Mouse (Mus musculus) hindbrain, embryonic 10.5 days (tissue): ENCODE results near the gene Chrm4. TPM values are rescaled to one million over a fixed set of nuclear protein-coding genes. Genes with fewer than 3 reads are reported as not detected.

Experiments
- DNase-seq: peaks from one replicate; pipeline ENCODE4 v3.0.0-alpha.2; 2017; ENCODE audit warnings: low spot score
- H3K27ac ChIP-seq: fragments of 300-500 bp; sonication (generic); 2 replicates; pipeline ENCODE4 v1.5.1; 2016; ENCODE audit warnings: mild to moderate bottlenecking, moderate library complexity
- H3K27me3 ChIP-seq: fragments of 300-500 bp; sonication (generic); 2 replicates; pipeline ENCODE4 v1.6.1; 2016; ENCODE audit warnings: mild to moderate bottlenecking; ENCODE audit not compliant: poor library complexity, insufficient read depth, severe bottlenecking
- H3K36me3 ChIP-seq: fragments of 300-500 bp; sonication (generic); 2 replicates; pipeline ENCODE4 v1.6.1; 2016; ENCODE audit warnings: mild to moderate bottlenecking, moderate library complexity
- H3K4me1 ChIP-seq: fragments of 300-500 bp; sonication (generic); replicated peaks from 2 replicates; pipeline ENCODE4 v1.6.1; 2016; ENCODE audit warnings: mild to moderate bottlenecking
- H3K4me3 ChIP-seq: fragments of 300-500 bp; sonication (generic); 2 replicates; pipeline ENCODE4 v1.5.1; 2016; ENCODE audit warnings: mild to moderate bottlenecking, moderate library complexity
- H3K9me3 ChIP-seq: fragments of 300-500 bp; sonication (generic); 2 replicates; pipeline ENCODE4 v1.6.1; 2016; ENCODE audit warnings: mild to moderate bottlenecking, moderate library complexity
- WGBS: fragments of 180-500 bp; shearing (Covaris S2); methylation state at CpG from one replicate; pipeline ENCODE4 v1.1.7; 2016; 5-methylcytosine and 5-hydroxymethylcytosine counted together
- polyA plus RNA-seq: library from polyadenylated mRNA; unstranded; fragments of >200 nt; fragmentation: Nextera tagmentation; extraction: Ambion mirVana; gene quantifications from 2 replicates; pipeline ENCODE4 v1.2.1, GENCODE M21; 2016

Chrm4 gene
- polyA plus RNA-seq, 1 experiment from 2014 or later, result 0.48 TPM

- H3K36me3 ChIP-seq, result peaks cover 12% of the 10 kb centered on the region; the same call in 1 of the 2 replicates
- H3K27me3 ChIP-seq, result peaks cover 29% of the 10 kb centered on the region
- H3K9me3 ChIP-seq, result no peaks in the 10 kb centered on the region
- peak overlapping the region; percentile 87 for H3K4me3 ChIP-seq
- under 1% methylated on average over 56 of the region's 57 CpGs for WGBS
- peak overlapping the region; percentile 93 for H3K27ac ChIP-seq
- peaks cover 67% of the 10 kb centered on the region for H3K4me1 ChIP-seq
- DNase-seq, result peak; percentile 94
Observed at GRCm38 (mm10) chr2:91963443-91963932, 36.4 kb downstream of the Chrm4 start.

GRCm38 (mm10) chr2:91964610-91965204, 37.7 kb downstream of the Chrm4 start:
- Histone ChIP-seq H3K36me3 (peaks cover 10% of the 10 kb centered on the region; the same call in 1 of the 2 replicates), H3K27me3 (peaks cover 37% of the 10 kb centered on the region), H3K4me3 (peak overlapping the region; percentile 34), H3K4me1 (peaks cover 56% of the 10 kb centered on the region), H3K9me3 (no peaks in the 10 kb centered on the region), H3K27ac (0 out of 2 replicates have a peak overlapping the region, but pooled peaks have one; percentile 64)
- WGBS, result 82% methylated on average over 3 of the region's 3 CpGs
- DNase-seq, result no peak

- peaks cover 3% of the 10 kb centered on the region; the same call in 1 of the 2 replicates for H3K36me3 ChIP-seq
- peaks cover 44% of the 10 kb centered on the region for H3K27me3 ChIP-seq
- peak overlapping the region; percentile 34 for H3K4me3 ChIP-seq
- WGBS, result 11% methylated on average over 20 of the region's 20 CpGs
- peak; percentile 38 for DNase-seq
- no peaks in the 10 kb centered on the region for H3K9me3 ChIP-seq
- peak overlapping the region; percentile 64 for H3K27ac ChIP-seq
- peaks cover 48% of the 10 kb centered on the region for H3K4me1 ChIP-seq
Observed at GRCm38 (mm10) chr2:91965417-91965816, 38.4 kb downstream of the Chrm4 start.

DNA sequence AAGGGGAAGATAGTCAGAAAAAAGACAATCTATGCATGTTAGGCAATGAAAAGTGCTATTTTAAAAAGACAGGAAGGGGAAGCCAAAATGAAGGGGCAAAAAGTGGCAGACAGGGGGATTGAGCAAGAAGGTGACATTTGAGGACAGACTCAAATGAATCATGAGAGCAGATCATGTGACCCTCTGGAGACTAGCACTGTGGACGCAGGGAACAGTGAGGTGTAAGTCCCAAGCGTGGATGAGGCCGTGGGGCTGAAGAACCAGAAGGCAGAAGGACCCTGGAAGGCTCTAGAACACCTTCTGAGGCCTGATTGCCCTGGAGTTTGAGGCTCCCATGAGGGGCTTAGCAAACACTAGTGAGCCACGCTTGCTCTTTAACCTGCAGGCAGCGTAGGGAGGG, 39.3 kb downstream of the Chrm4 start:
- peaks cover 54% of the 10 kb centered on the region for H3K27me3 ChIP-seq
- 80% methylated on average over 5 of the region's 5 CpGs for WGBS
- H3K27ac ChIP-seq, result no peak overlapping the region
- no peaks in the 10 kb centered on the region for H3K9me3 ChIP-seq
- H3K4me1 ChIP-seq, result peaks cover 49% of the 10 kb centered on the region
- no peak for DNase-seq
- no peak overlapping the region for H3K4me3 ChIP-seq
- H3K36me3 ChIP-seq, result no peaks in the 10 kb centered on the region

DNA sequence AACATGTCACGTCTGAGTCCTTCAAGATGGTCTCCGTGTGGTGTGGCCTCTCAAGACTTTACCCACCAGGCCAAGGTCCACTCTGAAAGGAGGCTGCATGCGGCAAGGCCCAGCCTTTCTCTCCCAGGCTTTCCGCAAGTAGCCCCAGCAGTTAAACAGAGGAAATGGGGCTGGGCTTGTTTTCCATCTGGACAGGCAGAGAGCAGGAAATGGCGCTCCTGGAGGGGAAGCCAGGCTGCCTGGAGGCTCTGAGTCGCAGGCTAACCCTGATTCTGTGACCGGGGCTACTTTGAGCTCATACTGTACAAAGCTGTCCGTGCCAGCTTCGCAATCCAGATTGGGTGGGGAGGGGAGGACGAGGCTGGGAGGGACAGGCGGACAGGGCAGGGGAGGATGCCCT, 40.9 kb downstream of the Chrm4 start:
- peaks cover 70% of the 10 kb centered on the region for H3K27me3 ChIP-seq
- peak overlapping the region; percentile 74 for H3K27ac ChIP-seq
- DNase-seq, result peak; percentile 17
- H3K4me3 ChIP-seq, result no peak overlapping the region
- H3K4me1 ChIP-seq, result peaks cover 45% of the 10 kb centered on the region
- WGBS, result 70% methylated on average over 11 of the region's 11 CpGs
- H3K9me3 ChIP-seq, result no peaks in the 10 kb centered on the region
- no peaks in the 10 kb centered on the region for H3K36me3 ChIP-seq

DNA sequence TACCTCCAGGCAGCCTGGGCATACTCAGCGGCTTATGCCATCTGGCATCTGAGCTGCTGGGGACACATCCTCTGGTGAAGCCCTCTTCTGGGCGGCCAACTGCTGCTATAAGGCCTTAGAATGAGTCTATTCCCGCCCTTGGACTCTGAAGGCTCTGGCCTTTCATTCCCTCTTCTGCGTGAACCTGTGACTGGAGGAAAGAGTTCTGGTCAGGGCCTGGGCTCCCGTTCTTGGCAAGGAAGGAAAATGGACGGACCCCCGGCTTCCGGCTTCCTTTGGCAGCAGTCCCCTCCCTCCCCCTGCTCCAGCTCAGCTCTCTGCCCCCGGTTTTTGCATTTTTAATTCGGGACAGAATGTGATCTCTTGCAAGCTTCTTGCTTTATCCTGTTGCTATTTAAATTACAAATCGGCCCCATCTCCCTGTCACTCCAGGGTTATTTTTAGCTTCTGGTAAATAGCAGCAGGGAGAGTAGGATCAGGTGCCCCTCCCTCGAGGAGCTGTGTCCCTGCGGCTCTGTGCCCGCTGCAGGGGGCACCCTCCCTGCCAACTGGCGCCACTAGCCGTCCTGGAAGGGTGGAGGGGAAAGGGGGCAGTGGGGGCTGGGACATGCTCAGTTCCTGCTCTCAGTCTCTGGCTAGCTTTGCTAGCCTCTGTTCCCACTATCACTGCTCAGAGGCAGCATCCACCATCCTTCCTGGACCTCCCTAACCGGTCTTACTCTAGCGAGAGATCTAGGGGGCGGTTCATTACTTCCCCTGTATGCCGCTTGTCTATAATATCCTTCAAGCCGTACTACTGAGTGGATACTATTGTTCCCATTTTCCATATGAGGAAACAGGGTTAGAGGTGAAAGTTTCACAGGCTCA, 44.4 kb downstream of the Chrm4 start:
- no peak for DNase-seq
- peak overlapping the region; percentile 18; the same call in 1 of the 2 replicates for H3K4me3 ChIP-seq
- 15% methylated on average over 21 of the region's 21 CpGs for WGBS
- peaks cover 80% of the 10 kb centered on the region for H3K27me3 ChIP-seq
- no peaks in the 10 kb centered on the region for H3K36me3 ChIP-seq
- H3K9me3 ChIP-seq, result no peaks in the 10 kb centered on the region
- peaks cover 51% of the 10 kb centered on the region for H3K4me1 ChIP-seq
- H3K27ac ChIP-seq, result peak overlapping the region; percentile 72

GRCm38 (mm10) chr2:91972121-91972566, 45.1 kb downstream of the Chrm4 start:
- Histone ChIP-seq H3K4me1 (peaks cover 51% of the 10 kb centered on the region), H3K27me3 (peaks cover 82% of the 10 kb centered on the region), H3K9me3 (no peaks in the 10 kb centered on the region), H3K36me3 (no peaks in the 10 kb centered on the region), H3K4me3 (no peak overlapping the region), H3K27ac (peak overlapping the region; percentile 72)
- 39% methylated on average over 13 of the region's 13 CpGs for WGBS
- DNase-seq, result no peak

DNA sequence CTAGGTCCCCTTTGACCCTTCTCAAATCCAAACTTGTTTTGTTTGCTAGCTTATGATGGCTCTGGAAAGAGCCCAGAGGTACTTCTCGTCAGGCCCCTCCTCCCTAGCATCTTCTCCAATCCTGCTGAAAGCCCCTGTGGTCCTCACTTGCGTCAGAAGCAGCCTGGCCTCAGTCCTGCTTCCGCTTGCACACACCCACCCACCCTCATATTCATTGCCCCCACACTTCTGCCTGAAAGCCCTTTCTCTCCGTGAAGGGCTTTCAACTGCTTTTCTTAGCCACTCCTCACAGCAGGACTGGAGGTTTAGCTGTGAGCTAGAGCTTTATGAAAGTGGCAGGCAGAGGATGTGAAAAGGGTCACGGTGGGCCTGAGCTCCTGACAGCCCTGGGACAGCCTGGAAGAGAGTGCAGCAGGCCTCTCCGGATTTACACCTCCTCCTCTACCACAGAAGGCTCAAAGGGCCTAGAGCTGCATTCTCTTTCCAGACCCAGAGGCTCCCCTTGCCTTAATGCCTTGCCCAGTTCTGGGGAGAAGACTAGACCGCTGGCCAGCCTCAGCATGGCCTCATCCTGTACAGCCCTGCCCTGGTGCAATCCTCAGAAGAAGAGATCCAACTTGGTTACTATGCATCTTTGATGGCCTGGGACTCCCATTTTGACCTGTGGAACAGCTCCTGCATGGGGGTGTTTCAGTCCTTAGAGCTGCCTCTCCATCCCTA, 46.5 kb downstream of the Chrm4 start:
- Histone ChIP-seq H3K9me3 (no peaks in the 10 kb centered on the region), H3K36me3 (no peaks in the 10 kb centered on the region), H3K27me3 (peaks cover 96% of the 10 kb centered on the region), H3K27ac (0 out of 2 replicates have a peak overlapping the region, but pooled peaks have one; percentile 30), H3K4me1 (peaks cover 49% of the 10 kb centered on the region), H3K4me3 (no peak overlapping the region)
- DNase-seq, result peak; percentile 11
- WGBS, result 24% methylated on average over 7 of the region's 7 CpGs

DNA sequence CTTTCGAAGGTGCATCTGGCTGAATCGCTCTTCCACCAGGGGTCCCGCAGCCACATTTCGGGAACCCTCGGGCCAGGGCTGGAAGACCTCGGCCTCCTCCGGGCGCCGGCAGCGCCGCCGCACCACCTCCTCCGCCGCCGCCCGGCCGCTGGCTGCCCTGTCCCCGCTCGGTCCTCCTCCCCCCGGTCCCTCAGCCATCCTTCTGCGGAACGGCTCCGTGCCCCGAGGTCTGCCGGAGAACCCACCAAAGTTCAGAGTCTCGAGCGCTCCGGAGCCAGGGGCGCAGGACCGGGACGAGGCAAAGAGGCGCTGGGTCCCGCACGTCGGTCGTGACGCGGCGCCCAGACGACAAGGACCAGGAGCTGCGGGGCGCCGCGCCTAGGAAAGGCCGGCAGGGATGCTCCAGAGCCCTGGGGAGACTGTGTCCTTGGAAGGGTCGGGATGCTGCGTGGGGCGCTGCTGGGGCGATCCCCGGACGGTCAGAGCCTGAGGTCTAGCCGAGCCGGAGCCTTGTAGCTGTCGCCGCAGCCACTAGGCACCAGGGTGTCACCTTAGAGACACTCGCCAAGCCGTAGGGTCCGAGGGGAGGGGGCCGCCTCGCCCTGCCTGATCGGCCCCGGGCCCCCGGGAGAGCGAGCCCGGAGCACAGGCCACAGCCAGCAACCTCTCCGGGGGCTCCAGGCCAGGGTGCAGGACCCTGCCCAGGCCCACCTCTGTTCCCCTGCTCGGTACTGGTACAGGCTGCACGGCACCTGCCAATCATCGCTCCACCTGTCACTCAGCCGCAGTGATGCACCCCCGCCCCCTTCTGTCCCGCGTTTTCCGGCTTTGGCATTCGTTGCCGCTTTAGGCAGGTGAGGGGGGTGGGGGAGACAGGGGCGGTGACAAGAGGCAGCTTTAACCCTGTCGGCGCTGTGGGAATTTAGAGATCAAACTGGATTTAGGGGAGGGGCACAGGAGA, 48.8 kb downstream of the Chrm4 start, which contains the start of gene Dgkz:
Gene Dgkz (minus strand): TSS at position 284 of the 961 bp plus-strand sequence.
- under 1% methylated on average over 79 of the region's 79 CpGs for WGBS
- H3K36me3 ChIP-seq, result no peaks in the 10 kb centered on the region
- H3K9me3 ChIP-seq, result no peaks in the 10 kb centered on the region
- H3K4me1 ChIP-seq, result peaks cover 71% of the 10 kb centered on the region
- H3K27me3 ChIP-seq, result peaks cover 93% of the 10 kb centered on the region
- H3K4me3 ChIP-seq, result peak within 1 kb of the TSS; percentile 54
- DNase-seq, result peak; percentile 46
- H3K27ac ChIP-seq, result peak within 1 kb of the TSS; percentile 71; the same call in 1 of the 2 replicates

DNA sequence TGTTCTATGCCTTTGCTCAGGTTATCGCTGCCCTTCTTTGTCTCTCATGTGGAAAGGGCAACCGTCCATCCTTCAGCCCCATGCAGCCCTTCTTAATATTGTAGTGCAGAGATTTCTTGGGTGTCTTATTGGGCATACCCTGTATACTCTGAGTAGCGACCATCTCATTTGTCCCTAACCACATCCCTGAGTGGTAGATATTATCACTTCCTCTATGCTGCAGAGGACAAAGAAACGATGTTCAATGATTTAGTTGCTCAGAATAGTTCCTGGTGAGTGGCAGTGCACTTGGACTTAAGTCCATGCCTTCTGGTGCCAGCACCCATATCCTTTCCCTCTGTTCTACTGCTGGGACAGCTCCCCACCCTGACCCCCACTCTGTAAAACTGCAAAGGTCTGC, 50.9 kb downstream of the Chrm4 start:
- DNase-seq, result no peak
- no peaks in the 10 kb centered on the region for H3K36me3 ChIP-seq
- H3K4me3 ChIP-seq, result no peak overlapping the region
- no peaks in the 10 kb centered on the region for H3K9me3 ChIP-seq
- peaks cover 65% of the 10 kb centered on the region for H3K4me1 ChIP-seq
- H3K27ac ChIP-seq, result no peak overlapping the region
- H3K27me3 ChIP-seq, result peaks cover 87% of the 10 kb centered on the region
- WGBS, result 82% methylated on average over 4 of the region's 4 CpGs
